Mouse (Mus musculus): ENCODE data around the gene Gm20532. TPM values are rescaled to one million over a fixed set of nuclear protein-coding genes. Genes with fewer than 3 reads are reported as not detected.

Gene Gm20532
- polyA plus RNA-seq, 1 experiment from 2014 or later: not detected

DNA sequence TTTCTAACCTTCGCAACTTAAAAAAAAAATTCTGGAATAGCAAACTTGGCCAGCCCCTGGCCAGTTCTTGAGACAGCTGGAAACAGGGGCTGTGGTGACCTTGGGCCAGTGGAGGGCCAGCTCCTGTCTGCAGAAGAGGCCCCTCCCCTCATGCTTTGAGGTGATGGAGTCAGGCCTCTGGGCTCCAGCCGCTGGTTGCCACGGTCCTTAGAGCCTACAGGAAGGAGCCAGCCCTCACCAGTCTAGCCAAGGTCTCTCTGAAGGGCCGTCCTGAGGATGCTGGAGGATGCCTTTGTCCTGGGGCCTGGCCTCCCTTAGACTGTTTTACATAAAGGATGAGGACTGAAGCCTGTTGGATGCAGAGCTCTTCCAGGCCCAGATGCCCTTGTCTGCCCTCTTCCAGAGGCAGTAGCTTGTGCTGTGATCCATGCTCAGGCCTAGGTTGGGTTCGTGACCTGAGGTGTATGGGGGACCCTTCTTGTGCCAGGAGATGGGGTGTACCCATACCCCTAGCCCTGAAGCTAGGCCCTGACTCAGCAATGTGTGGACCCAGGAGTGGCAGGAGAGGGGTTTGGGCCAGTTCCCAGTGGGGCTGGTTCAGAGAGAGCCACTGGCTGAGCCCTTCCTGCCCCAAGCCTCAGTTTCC lies 42.5 kb downstream of the Gm20532 start:
- no peaks in the 10 kb centered on the region for H3K36me3 ChIP-seq
- peak overlapping the region; percentile 72 for H3K4me3 ChIP-seq (replicated peaks)
- H3K4me1 ChIP-seq (replicated peaks): peaks cover 30% of the 10 kb centered on the region
- H3K27ac ChIP-seq: peak overlapping the region; percentile 18; the same call in 1 of the 2 replicates
- WGBS: 25% methylated on average over 5 of the region's 5 CpGs
- peak overlapping the region; percentile 98 for H3K4me2 ChIP-seq (replicated peaks)
- ATAC-seq: peak; percentile 34
- no peaks in the 10 kb centered on the region for H3K9me3 ChIP-seq
- H3K27me3 ChIP-seq (replicated peaks): no peaks in the 10 kb centered on the region
- H3K9ac ChIP-seq: peak overlapping the region; percentile 81

DNA sequence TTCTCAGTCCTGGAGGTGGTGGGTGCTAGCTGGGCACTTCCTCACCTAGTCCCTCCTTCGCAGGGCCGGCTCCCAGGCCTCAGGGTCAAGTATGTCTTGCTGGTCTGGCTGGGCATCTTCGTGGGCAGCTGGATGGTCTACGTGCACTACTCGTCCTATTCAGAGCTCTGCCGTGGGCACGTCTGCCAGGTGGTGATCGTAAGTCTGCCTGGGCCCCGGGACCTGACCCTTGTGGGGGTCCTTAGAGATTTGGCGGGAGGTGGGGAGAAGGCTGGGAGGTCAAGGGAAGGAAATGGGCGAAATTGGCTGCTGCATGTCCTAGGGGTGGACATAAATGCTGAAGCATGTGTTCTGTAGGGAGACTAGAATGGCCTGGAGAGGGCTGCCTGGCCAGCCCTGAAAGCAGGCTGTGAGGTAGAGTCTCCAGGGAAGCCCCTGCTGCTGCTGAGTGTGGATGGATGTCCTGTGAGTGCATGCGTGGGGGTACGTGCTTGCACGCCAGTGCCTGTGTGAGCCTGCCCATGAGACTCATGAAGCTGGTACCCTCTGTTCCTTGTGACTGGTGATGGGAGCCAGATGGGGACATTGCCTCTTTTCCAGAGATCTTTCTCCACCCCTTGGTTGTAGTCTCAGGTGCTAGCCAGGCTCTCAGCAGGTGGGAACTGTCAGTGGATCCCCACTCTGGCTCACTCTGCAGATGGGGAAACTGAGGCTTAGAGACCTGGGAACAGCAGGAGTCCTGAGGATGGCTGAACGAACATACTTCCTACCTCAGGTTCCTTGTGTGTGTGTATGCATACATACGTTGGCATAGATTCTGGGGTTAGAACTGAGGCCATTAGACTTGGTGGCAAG lies 46.3 kb downstream of the Gm20532 start:
- no peak for ATAC-seq
- H3K9me3 ChIP-seq: no peaks in the 10 kb centered on the region
- H3K4me1 ChIP-seq (replicated peaks): peaks cover 37% of the 10 kb centered on the region
- H3K27ac ChIP-seq: no peak overlapping the region
- no peak overlapping the region for H3K9ac ChIP-seq
- H3K4me2 ChIP-seq (replicated peaks): no peak overlapping the region
- 80% methylated on average over 16 of the region's 16 CpGs for WGBS
- no peak overlapping the region for H3K4me3 ChIP-seq (replicated peaks)
- no peaks in the 10 kb centered on the region for H3K27me3 ChIP-seq (replicated peaks)
- H3K36me3 ChIP-seq: peaks cover 25% of the 10 kb centered on the region

DNA sequence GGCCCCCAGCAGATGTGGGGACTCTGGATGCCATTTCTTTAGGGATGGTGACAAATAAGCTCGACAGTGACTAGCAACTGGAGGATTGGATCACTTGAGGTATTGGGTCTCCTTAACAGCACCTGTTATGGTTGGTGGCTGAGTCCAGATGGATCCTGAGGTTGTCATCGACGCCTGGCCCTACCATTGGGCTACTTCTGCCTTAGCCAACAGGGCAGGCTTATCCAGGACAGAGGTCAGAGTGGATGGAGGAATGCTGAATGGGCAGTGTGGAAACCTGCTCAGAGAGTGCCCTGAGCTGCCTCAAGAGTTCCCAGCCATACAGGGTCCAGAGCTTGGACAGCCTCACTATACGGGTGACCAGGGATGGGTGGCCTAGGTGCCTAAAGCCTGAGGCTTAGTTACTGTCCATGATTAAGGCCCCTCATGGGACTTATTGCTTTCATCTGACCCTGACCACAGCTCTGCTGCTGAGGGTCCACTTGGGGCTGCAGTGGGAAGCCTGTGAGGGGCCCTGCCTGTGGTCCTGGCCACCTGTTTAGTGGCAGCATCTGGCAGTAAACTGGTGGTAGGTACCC lies 47.6 kb downstream of the Gm20532 start:
- Histone ChIP-seq H3K9ac (no peak overlapping the region), H3K36me3 (peaks cover 30% of the 10 kb centered on the region), H3K9me3 (no peaks in the 10 kb centered on the region), H3K4me3 (replicated peaks) (no peak overlapping the region), H3K27me3 (replicated peaks) (no peaks in the 10 kb centered on the region), H3K27ac (peak overlapping the region; percentile 2; the same call in 1 of the 2 replicates), H3K4me1 (replicated peaks) (peaks cover 43% of the 10 kb centered on the region), H3K4me2 (replicated peaks) (no peak overlapping the region)
- WGBS: 61% methylated on average over 4 of the region's 4 CpGs
- no peak for ATAC-seq

DNA sequence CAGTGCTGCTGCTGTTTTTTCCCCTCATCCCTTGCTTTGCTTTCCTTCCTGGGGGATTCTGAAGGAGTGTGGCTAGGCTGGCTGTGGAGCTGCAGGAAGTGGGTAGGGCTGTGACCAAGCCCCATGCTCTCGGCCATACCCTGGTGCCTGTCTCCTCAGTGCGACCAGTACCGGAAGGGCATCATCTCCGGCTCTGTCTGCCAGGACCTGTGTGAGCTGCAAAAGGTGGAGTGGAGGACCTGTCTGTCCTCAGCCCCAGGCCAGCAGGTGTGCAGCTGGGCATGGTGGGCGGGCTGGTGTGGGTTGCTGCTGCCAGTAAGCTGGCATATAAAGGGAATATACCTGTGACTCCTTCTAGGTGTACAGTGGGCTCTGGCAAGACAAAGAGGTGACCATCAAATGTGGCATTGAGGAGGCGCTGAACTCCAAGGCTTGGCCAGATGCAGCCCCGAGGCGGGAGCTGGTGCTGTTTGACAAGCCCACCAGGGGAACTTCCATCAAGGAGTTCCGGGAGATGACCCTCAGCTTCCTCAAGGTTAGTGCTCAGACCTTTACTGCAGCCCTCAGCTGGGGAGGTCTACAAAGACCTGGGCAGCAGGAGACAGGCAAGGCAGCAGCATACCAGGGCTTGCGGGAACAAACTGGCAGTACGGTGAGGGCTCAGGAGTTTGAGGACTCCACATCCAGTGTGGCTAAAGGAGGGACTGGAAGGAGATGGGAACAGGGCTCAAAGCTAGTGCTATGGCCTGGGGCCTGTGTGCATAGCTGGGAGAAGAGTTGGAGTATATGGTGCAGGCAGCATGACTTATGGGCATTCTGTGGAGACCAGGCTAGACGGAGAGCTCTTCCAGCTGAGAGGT lies 48.4 kb downstream of the Gm20532 start:
- ATAC-seq: no peak
- Histone ChIP-seq H3K4me3 (replicated peaks) (no peak overlapping the region), H3K4me2 (replicated peaks) (no peak overlapping the region), H3K27me3 (replicated peaks) (no peaks in the 10 kb centered on the region), H3K9me3 (no peaks in the 10 kb centered on the region), H3K36me3 (peaks cover 30% of the 10 kb centered on the region), H3K9ac (0 out of 2 replicates have a peak overlapping the region, but pooled peaks have one; percentile 3), H3K27ac (peak overlapping the region; percentile 2; the same call in 1 of the 2 replicates), H3K4me1 (replicated peaks) (peaks cover 35% of the 10 kb centered on the region)
- 62% methylated on average over 12 of the region's 12 CpGs for WGBS

DNA sequence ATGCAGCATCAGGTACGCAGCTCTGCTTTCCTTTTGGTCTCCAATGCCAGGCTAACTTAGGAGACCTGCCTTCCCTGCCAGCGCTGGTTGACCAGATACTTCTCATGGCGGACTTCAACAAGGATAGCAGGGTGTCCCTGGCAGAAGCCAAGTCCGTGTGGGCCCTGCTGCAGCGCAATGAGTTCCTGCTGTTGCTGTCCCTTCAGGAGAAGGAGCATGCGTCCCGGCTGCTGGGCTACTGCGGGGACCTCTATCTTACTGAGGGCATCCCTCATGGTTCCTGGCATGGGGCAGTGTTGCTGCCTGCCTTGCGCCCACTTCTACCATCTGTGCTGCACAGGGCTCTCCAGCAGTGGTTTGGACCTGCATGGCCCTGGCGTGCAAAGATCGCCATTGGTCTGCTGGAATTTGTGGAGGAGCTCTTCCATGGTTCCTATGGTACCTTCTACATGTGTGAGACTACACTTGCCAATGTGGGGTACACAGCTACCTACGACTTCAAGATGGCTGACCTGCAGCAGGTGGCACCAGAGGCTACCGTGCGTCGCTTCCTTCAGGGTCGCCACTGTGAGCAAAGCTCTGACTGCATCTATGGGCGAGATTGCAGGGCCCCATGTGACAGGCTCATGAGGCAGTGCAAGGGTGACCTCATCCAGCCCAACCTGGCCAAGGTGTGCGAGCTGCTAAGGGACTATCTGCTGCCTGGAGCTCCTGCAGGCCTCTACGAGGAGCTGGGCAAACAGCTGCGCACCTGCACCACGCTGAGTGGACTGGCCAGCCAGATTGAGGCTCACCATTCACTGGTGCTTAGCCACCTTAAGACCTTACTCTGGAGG lies 49.3 kb downstream of the Gm20532 start:
- H3K4me2 ChIP-seq (replicated peaks): no peak overlapping the region
- H3K36me3 ChIP-seq: peaks cover 30% of the 10 kb centered on the region
- H3K9ac ChIP-seq: 0 out of 2 replicates have a peak overlapping the region, but pooled peaks have one; percentile 3
- no peak for ATAC-seq
- no peak overlapping the region for H3K4me3 ChIP-seq (replicated peaks)
- 73% methylated on average over 21 of the region's 21 CpGs for WGBS
- no peaks in the 10 kb centered on the region for H3K9me3 ChIP-seq
- peak overlapping the region; percentile 2; the same call in 1 of the 2 replicates for H3K27ac ChIP-seq
- H3K4me1 ChIP-seq (replicated peaks): peaks cover 31% of the 10 kb centered on the region
- H3K27me3 ChIP-seq (replicated peaks): no peaks in the 10 kb centered on the region

DNA sequence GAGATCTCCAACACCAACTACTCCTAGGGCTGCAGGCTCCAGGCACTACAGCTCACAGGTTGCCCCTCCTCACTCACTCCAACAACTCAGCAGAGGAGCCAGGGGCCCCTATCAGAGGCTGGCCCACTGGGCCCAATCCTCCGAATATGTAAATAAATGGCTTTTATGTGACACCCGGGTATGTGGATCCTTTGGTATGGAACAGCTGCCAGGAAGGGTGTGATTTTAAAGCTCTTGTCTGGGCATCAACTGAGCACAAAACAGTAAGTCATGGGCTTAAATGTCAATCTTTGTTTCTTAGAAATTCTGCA lies 49.8 kb downstream of the Gm20532 start:
- H3K9ac ChIP-seq: no peak overlapping the region
- H3K4me2 ChIP-seq (replicated peaks): no peak overlapping the region
- H3K9me3 ChIP-seq: no peaks in the 10 kb centered on the region
- no peak for ATAC-seq
- H3K36me3 ChIP-seq: peaks cover 30% of the 10 kb centered on the region
- 43% methylated on average over 2 of the region's 2 CpGs for WGBS
- H3K27me3 ChIP-seq (replicated peaks): no peaks in the 10 kb centered on the region
- H3K4me3 ChIP-seq (replicated peaks): no peak overlapping the region
- H3K27ac ChIP-seq: no peak overlapping the region
- H3K4me1 ChIP-seq (replicated peaks): peaks cover 28% of the 10 kb centered on the region

DNA sequence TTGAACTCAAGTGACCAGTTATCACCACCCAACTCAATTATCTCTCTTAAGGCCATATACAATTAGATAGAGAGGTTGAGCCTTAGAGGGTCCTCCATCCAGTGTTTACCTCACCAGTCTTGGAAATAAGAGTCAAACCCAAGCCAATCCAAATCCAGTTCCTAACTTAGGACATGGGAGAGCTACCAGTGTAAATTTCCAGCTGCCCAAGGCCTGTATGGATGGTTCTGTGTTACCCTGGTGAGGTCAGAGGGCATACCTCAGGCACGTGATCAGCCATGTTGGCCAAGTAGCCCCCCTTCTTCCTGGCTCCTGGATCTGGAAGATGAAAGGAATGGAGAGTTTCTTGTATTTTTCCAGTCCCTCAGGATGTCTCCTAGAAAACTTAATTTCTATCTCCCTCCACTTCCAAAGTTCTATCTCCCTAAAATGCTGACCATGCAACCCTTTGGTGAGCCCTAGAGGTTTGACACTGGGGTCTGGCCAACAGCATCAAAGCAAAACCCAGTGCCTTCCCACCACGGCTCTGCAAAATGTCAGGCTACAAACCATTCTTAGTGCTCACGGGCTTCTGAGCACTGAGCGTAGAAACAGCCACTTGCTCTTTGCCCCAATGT lies 51.0 kb downstream of the Gm20532 start:
- WGBS: 72% methylated on average over 4 of the region's 4 CpGs
- Histone ChIP-seq H3K9ac (peak overlapping the region; percentile 87; the same call in 1 of the 2 replicates), H3K9me3 (no peaks in the 10 kb centered on the region), H3K27me3 (replicated peaks) (no peaks in the 10 kb centered on the region), H3K4me1 (replicated peaks) (peaks cover 28% of the 10 kb centered on the region), H3K36me3 (peaks cover 30% of the 10 kb centered on the region), H3K27ac (no peak overlapping the region), H3K4me2 (replicated peaks) (peak overlapping the region; percentile 79; the same call in 1 of the 2 replicates), H3K4me3 (replicated peaks) (0 out of 2 replicates have a peak overlapping the region, but pooled peaks have one; percentile 74)
- no peak for ATAC-seq

DNA sequence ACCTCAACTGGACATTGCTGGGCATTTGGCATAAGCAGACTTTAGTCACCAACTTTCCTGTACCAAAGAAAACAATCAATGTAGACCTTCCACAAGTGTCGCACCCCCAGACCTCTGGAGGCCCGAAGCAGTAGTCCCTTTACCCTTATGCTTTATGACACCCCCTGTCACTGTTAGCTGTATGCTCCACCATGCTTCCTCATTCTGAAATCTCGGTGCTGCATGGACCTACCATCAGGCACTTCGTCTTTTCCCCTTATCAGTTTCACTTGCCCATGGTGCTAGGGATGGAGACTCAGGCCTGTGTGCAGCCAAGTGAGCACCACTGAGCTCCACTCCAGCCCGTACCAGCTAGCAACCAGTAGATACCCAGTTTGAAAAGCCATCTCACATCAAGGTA lies 51.6 kb downstream of the Gm20532 start:
- H3K9me3 ChIP-seq: no peaks in the 10 kb centered on the region
- peak overlapping the region; percentile 74 for H3K4me3 ChIP-seq (replicated peaks)
- peak overlapping the region; percentile 79 for H3K4me2 ChIP-seq (replicated peaks)

DNA sequence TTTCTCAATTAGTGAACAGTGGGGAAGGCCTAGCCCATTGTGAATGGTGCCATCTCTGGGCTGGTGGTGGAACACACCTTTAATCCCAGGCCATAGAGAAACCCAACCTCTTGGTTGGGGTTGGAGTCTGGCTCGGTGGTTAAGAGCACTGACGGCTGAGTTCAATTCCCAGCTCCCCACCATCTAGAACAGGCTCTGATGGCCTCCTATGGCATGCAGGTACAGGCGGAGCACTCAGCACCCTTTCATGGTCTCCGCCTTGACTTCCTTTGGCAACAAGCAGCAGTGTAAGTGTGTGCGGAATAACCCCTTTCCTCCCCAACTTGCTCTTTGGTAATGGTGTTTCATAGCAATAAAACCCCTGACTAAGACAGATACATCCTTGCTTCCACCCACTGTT lies 52.1 kb downstream of the Gm20532 start:
- H3K9me3 ChIP-seq: no peaks in the 10 kb centered on the region
- H3K27ac ChIP-seq: no peak overlapping the region
- H3K36me3 ChIP-seq: peaks cover 30% of the 10 kb centered on the region
- H3K4me1 ChIP-seq (replicated peaks): peaks cover 28% of the 10 kb centered on the region
- peak overlapping the region; percentile 74 for H3K4me3 ChIP-seq (replicated peaks)
- peak overlapping the region; percentile 87 for H3K9ac ChIP-seq
- H3K4me2 ChIP-seq (replicated peaks): peak overlapping the region; percentile 79
- no peak for ATAC-seq
- no peaks in the 10 kb centered on the region for H3K27me3 ChIP-seq (replicated peaks)
- WGBS: 66% methylated on average over 5 of the region's 5 CpGs

More for the DNA sequence above, 51.6 kb downstream of the Gm20532 start:
- peaks cover 28% of the 10 kb centered on the region for H3K4me1 ChIP-seq (replicated peaks)
- H3K27ac ChIP-seq: no peak overlapping the region
- WGBS: 79% methylated on average over 5 of the region's 5 CpGs
- no peaks in the 10 kb centered on the region for H3K27me3 ChIP-seq (replicated peaks)
- ATAC-seq: no peak
- peaks cover 30% of the 10 kb centered on the region for H3K36me3 ChIP-seq
- H3K9ac ChIP-seq: peak overlapping the region; percentile 87

DNA sequence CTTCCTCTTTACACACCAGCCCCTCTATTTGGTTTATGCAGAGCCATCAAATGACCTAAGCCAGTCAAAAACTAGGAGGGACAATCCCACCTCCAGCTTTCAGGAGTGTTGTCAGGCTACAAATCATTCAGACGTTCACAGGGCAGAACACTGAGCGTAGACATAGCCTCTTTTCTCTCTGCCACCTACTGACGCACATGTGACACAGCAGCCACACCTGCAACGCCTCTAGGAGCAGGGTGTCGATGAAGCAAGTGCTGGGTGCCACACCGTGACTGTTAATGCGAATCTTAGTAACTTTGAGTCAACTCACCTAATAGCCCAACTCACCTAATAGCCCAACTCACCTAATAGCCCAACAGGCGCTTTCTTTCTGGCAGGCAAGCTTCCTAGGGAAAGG lies 52.6 kb downstream of the Gm20532 start:
- H3K36me3 ChIP-seq: peaks cover 30% of the 10 kb centered on the region
- whole genome bisulfite sequencing: 3% methylated on average over 8 of the region's 8 CpGs
- ATAC-seq: peak; percentile 65
- peak overlapping the region; percentile 79 for H3K4me2 ChIP-seq (replicated peaks)
- H3K27me3 ChIP-seq (replicated peaks): no peaks in the 10 kb centered on the region
- peak overlapping the region; percentile 74 for H3K4me3 ChIP-seq (replicated peaks)
- no peak overlapping the region for H3K27ac ChIP-seq
- no peaks in the 10 kb centered on the region for H3K9me3 ChIP-seq
- peaks cover 25% of the 10 kb centered on the region for H3K4me1 ChIP-seq (replicated peaks)
- peak overlapping the region; percentile 87 for H3K9ac ChIP-seq

Data from intestine, embryonic 15.5 days (tissue).